Mouse (Mus musculus): ENCODE results near the gene Adamtsl3. TPM values are rescaled to one million over a fixed set of nuclear protein-coding genes. Genes with fewer than 3 reads are reported as not detected.

Adamtsl3 gene
- polyA plus RNA-seq, 1 experiment from 2014 or later = 0.68 TPM

- 80% methylated on average over 4 of the region's 4 CpGs for WGBS
- H3K9ac ChIP-seq (ENCODE audit: low read depth, low read length) = no peak overlapping the region
- H3K4me2 ChIP-seq (ENCODE audit: low read depth, low read length) = no peak overlapping the region
- no peaks in the 10 kb centered on the region for H3K9me3 ChIP-seq (ENCODE audit: control insufficient read depth, low read length)
- H3K27me3 ChIP-seq (replicated peaks; ENCODE audit: control insufficient read depth, insufficient read depth, low read length) = no peaks in the 10 kb centered on the region
- no peak overlapping the region for H3K4me3 ChIP-seq (ENCODE audit: low read length)
- no peaks in the 10 kb centered on the region for H3K36me3 ChIP-seq (ENCODE audit: control insufficient read depth, insufficient read depth, low read length)
- ATAC-seq = no peak
- H3K4me1 ChIP-seq (ENCODE audit: control insufficient read depth, insufficient read depth, low read length) = no peaks in the 10 kb centered on the region
- H3K27ac ChIP-seq (ENCODE audit: low read length) = no peak overlapping the region
These were observed 161.6 kb downstream of the Adamtsl3 start for GRCm38 (mm10) chr7:82497064-82497463.

- H3K4me3 ChIP-seq (ENCODE audit: low read length) = no peak overlapping the region
These were observed 165.8 kb downstream of the Adamtsl3 start for GRCm38 (mm10) chr7:82501306-82501705.

DNA sequence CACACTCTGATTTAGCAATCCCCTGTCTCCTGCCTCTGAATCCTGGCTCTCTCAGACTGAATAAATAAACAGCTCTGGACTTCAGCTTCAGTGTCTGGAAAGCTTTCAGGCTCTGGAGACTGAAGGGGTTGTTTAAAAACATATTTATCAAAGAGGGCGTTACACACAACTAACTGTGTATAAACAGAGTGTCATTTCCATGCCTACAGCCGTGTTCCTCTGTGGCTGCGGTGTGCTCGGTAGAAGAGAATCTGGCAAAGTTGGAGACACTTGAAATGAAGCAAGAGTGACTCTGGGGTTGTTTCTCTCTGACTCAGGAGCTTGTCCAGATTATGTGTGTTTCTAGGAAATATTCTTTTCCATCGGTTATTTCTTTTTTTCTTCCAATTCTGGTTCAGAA, 167.0 kb downstream of the Adamtsl3 start:
- Histone ChIP-seq H3K4me3 (ENCODE audit: low read length) (no peak overlapping the region), H3K4me2 (ENCODE audit: low read depth, low read length) (no peak overlapping the region), H3K9me3 (ENCODE audit: control insufficient read depth, low read length) (no peaks in the 10 kb centered on the region), H3K27me3 (replicated peaks; ENCODE audit: control insufficient read depth, insufficient read depth, low read length) (no peaks in the 10 kb centered on the region), H3K9ac (ENCODE audit: low read depth, low read length) (no peak overlapping the region), H3K27ac (ENCODE audit: low read length) (no peak overlapping the region), H3K36me3 (ENCODE audit: control insufficient read depth, insufficient read depth, low read length) (no peaks in the 10 kb centered on the region), H3K4me1 (ENCODE audit: control insufficient read depth, insufficient read depth, low read length) (no peaks in the 10 kb centered on the region; the same call in 1 of the 2 replicates)
- 41% methylated on average over 5 of the region's 5 CpGs for WGBS
- ATAC-seq = no peak

More at GRCm38 (mm10) chr7:82501306-82501705, 165.8 kb downstream of the Adamtsl3 start:
- no peaks in the 10 kb centered on the region; the same call in 1 of the 2 replicates for H3K4me1 ChIP-seq (ENCODE audit: control insufficient read depth, insufficient read depth, low read length)
- H3K4me2 ChIP-seq (ENCODE audit: low read depth, low read length) = no peak overlapping the region
- no peak for ATAC-seq
- H3K9me3 ChIP-seq (ENCODE audit: control insufficient read depth, low read length) = no peaks in the 10 kb centered on the region
- WGBS = 74% methylated on average over 6 of the region's 6 CpGs
- no peak overlapping the region for H3K9ac ChIP-seq (ENCODE audit: low read depth, low read length)
- no peaks in the 10 kb centered on the region for H3K36me3 ChIP-seq (ENCODE audit: control insufficient read depth, insufficient read depth, low read length)
- H3K27me3 ChIP-seq (replicated peaks; ENCODE audit: control insufficient read depth, insufficient read depth, low read length) = no peaks in the 10 kb centered on the region
- no peak overlapping the region for H3K27ac ChIP-seq (ENCODE audit: low read length)

- Histone ChIP-seq H3K9me3 (ENCODE audit: control insufficient read depth, low read length) (no peaks in the 10 kb centered on the region), H3K36me3 (ENCODE audit: control insufficient read depth, insufficient read depth, low read length) (no peaks in the 10 kb centered on the region), H3K27ac (ENCODE audit: low read length) (no peak overlapping the region), H3K27me3 (replicated peaks; ENCODE audit: control insufficient read depth, insufficient read depth, low read length) (no peaks in the 10 kb centered on the region), H3K4me3 (ENCODE audit: low read length) (no peak overlapping the region), H3K4me1 (ENCODE audit: control insufficient read depth, insufficient read depth, low read length) (no peaks in the 10 kb centered on the region; the same call in 1 of the 2 replicates), H3K9ac (ENCODE audit: low read depth, low read length) (no peak overlapping the region), H3K4me2 (ENCODE audit: low read depth, low read length) (no peak overlapping the region)
- 24% methylated on average over 4 of the region's 4 CpGs for WGBS
- peak; percentile 31; the same call in 1 of the 2 replicates for ATAC-seq
These were observed 168.6 kb downstream of the Adamtsl3 start for GRCm38 (mm10) chr7:82504101-82504500.

- Histone ChIP-seq H3K36me3 (ENCODE audit: control insufficient read depth, insufficient read depth, low read length) (no peaks in the 10 kb centered on the region), H3K9me3 (ENCODE audit: control insufficient read depth, low read length) (no peaks in the 10 kb centered on the region), H3K4me1 (ENCODE audit: control insufficient read depth, insufficient read depth, low read length) (peaks cover 3% of the 10 kb centered on the region; the same call in 1 of the 2 replicates), H3K27ac (ENCODE audit: low read length) (no peak overlapping the region), H3K4me2 (ENCODE audit: low read depth, low read length) (no peak overlapping the region), H3K4me3 (ENCODE audit: low read length) (no peak overlapping the region), H3K9ac (ENCODE audit: low read depth, low read length) (no peak overlapping the region), H3K27me3 (replicated peaks; ENCODE audit: control insufficient read depth, insufficient read depth, low read length) (no peaks in the 10 kb centered on the region)
- 64% methylated on average over 5 of the region's 5 CpGs for WGBS
- ATAC-seq = no peak
These were observed 195.1 kb downstream of the Adamtsl3 start for GRCm38 (mm10) chr7:82530583-82530982.

- Histone ChIP-seq H3K9ac (ENCODE audit: low read depth, low read length) (no peak overlapping the region), H3K4me3 (ENCODE audit: low read length) (no peak overlapping the region), H3K4me1 (ENCODE audit: control insufficient read depth, insufficient read depth, low read length) (peaks cover 3% of the 10 kb centered on the region; the same call in 1 of the 2 replicates), H3K27ac (ENCODE audit: low read length) (no peak overlapping the region), H3K27me3 (replicated peaks; ENCODE audit: control insufficient read depth, insufficient read depth, low read length) (no peaks in the 10 kb centered on the region), H3K9me3 (ENCODE audit: control insufficient read depth, low read length) (no peaks in the 10 kb centered on the region), H3K36me3 (ENCODE audit: control insufficient read depth, insufficient read depth, low read length) (no peaks in the 10 kb centered on the region), H3K4me2 (ENCODE audit: low read depth, low read length) (no peak overlapping the region)
- ATAC-seq = no peak
- 70% methylated on average over 7 of the region's 7 CpGs for WGBS
These were observed 195.9 kb downstream of the Adamtsl3 start for GRCm38 (mm10) chr7:82531376-82531775.

- ATAC-seq = no peak
- WGBS = 74% methylated on average over 4 of the region's 4 CpGs
These were observed 197.7 kb downstream of the Adamtsl3 start for GRCm38 (mm10) chr7:82533188-82533587.

GRCm38 (mm10) chr7:82533747-82534504, 198.4 kb downstream of the Adamtsl3 start:
- H3K9me3 ChIP-seq (ENCODE audit: control insufficient read depth, low read length) = no peaks in the 10 kb centered on the region
- no peaks in the 10 kb centered on the region for H3K27me3 ChIP-seq (replicated peaks; ENCODE audit: control insufficient read depth, insufficient read depth, low read length)
- no peak overlapping the region for H3K9ac ChIP-seq (ENCODE audit: low read depth, low read length)
- WGBS = 53% methylated on average over 12 of the region's 12 CpGs
- H3K4me1 ChIP-seq (ENCODE audit: control insufficient read depth, insufficient read depth, low read length) = peaks cover 3% of the 10 kb centered on the region; the same call in 1 of the 2 replicates
- no peak overlapping the region for H3K4me3 ChIP-seq (ENCODE audit: low read length)
- H3K36me3 ChIP-seq (ENCODE audit: control insufficient read depth, insufficient read depth, low read length) = no peaks in the 10 kb centered on the region
- peak; percentile 85 for ATAC-seq
- peak overlapping the region; percentile 38; the same call in 1 of the 2 replicates for H3K27ac ChIP-seq (ENCODE audit: low read length)
- H3K4me2 ChIP-seq (ENCODE audit: low read depth, low read length) = no peak overlapping the region

More at GRCm38 (mm10) chr7:82533188-82533587, 197.7 kb downstream of the Adamtsl3 start:
- H3K4me3 ChIP-seq (ENCODE audit: low read length) = no peak overlapping the region
- no peaks in the 10 kb centered on the region for H3K36me3 ChIP-seq (ENCODE audit: control insufficient read depth, insufficient read depth, low read length)
- no peak overlapping the region for H3K4me2 ChIP-seq (ENCODE audit: low read depth, low read length)
- H3K4me1 ChIP-seq (ENCODE audit: control insufficient read depth, insufficient read depth, low read length) = peaks cover 3% of the 10 kb centered on the region; the same call in 1 of the 2 replicates
- H3K9ac ChIP-seq (ENCODE audit: low read depth, low read length) = no peak overlapping the region
- H3K27ac ChIP-seq (ENCODE audit: low read length) = no peak overlapping the region
- H3K9me3 ChIP-seq (ENCODE audit: control insufficient read depth, low read length) = no peaks in the 10 kb centered on the region
- no peaks in the 10 kb centered on the region for H3K27me3 ChIP-seq (replicated peaks; ENCODE audit: control insufficient read depth, insufficient read depth, low read length)

GRCm38 (mm10) chr7:82544390-82544919, 209.0 kb downstream of the Adamtsl3 start:
- no peak overlapping the region for H3K9ac ChIP-seq (ENCODE audit: low read depth, low read length)
- ATAC-seq = no peak
- no peaks in the 10 kb centered on the region for H3K27me3 ChIP-seq (replicated peaks; ENCODE audit: control insufficient read depth, insufficient read depth, low read length)
- H3K4me3 ChIP-seq (ENCODE audit: low read length) = no peak overlapping the region
- H3K4me1 ChIP-seq (ENCODE audit: control insufficient read depth, insufficient read depth, low read length) = no peaks in the 10 kb centered on the region
- 73% methylated on average over 6 of the region's 6 CpGs for WGBS
- H3K4me2 ChIP-seq (ENCODE audit: low read depth, low read length) = no peak overlapping the region
- no peaks in the 10 kb centered on the region for H3K9me3 ChIP-seq (ENCODE audit: control insufficient read depth, low read length)
- H3K36me3 ChIP-seq (ENCODE audit: control insufficient read depth, insufficient read depth, low read length) = no peaks in the 10 kb centered on the region
- no peak overlapping the region for H3K27ac ChIP-seq (ENCODE audit: low read length)
